Mouse (Mus musculus): Measurements from ENCODE around the gene Fcrl5. TPM values are rescaled to one million over a fixed set of nuclear protein-coding genes. Genes with fewer than 3 reads are reported as not detected.

Fcrl5 gene
- polyA plus RNA-seq, 1 experiment, result not detected

GRCm38 (mm10) chr3:87545554-87545953 lies 110.0 kb downstream of the Fcrl5 start:
- H3K27ac ChIP-seq (ENCODE audit: control insufficient read depth, insufficient read depth, low read depth, low read length, poor library complexity), result no peak overlapping the region
- no peak overlapping the region for H3K4me3 ChIP-seq (replicated peaks; ENCODE audit: control insufficient read depth, low read depth, low read length)
- no peaks in the 10 kb centered on the region for H3K4me1 ChIP-seq (ENCODE audit: control insufficient read depth, insufficient read depth, low read length)
- TF ChIP-seq CTCF (IDR thresholded peaks at IDR 0.05; ENCODE audit: control insufficient read depth, insufficient read depth, low read length) (no peak), POLR2A (IDR thresholded peaks at IDR 0.05; ENCODE audit: borderline replicate concordance, control insufficient read depth, low read depth, low read length) (no peak)
- WGBS, result 89% methylated on average over 3 of the region's 3 CpGs

GRCm38 (mm10) chr3:87546291-87546721 lies 110.7 kb downstream of the Fcrl5 start:
- no peak overlapping the region for H3K27ac ChIP-seq (ENCODE audit: control insufficient read depth, insufficient read depth, low read depth, low read length, poor library complexity)
- TF ChIP-seq CTCF (IDR thresholded peaks at IDR 0.05; ENCODE audit: control insufficient read depth, insufficient read depth, low read length) (no peak), POLR2A (IDR thresholded peaks at IDR 0.05; ENCODE audit: borderline replicate concordance, control insufficient read depth, low read depth, low read length) (no peak)
- H3K4me1 ChIP-seq (ENCODE audit: control insufficient read depth, insufficient read depth, low read length), result no peaks in the 10 kb centered on the region
- 81% methylated on average over 10 of the region's 10 CpGs for WGBS
- no peak overlapping the region for H3K4me3 ChIP-seq (replicated peaks; ENCODE audit: control insufficient read depth, low read depth, low read length)

- TF ChIP-seq POLR2A (IDR thresholded peaks at IDR 0.05; ENCODE audit: borderline replicate concordance, control insufficient read depth, low read depth, low read length) (no peak), CTCF (IDR thresholded peaks at IDR 0.05; ENCODE audit: control insufficient read depth, insufficient read depth, low read length) (no peak)
- 23% methylated on average over 14 of the region's 14 CpGs for WGBS
- no peak overlapping the region for H3K27ac ChIP-seq (ENCODE audit: control insufficient read depth, insufficient read depth, low read depth, low read length, poor library complexity)
- no peaks in the 10 kb centered on the region for H3K4me1 ChIP-seq (ENCODE audit: control insufficient read depth, insufficient read depth, low read length)
- H3K4me3 ChIP-seq (replicated peaks; ENCODE audit: control insufficient read depth, low read depth, low read length), result no peak overlapping the region
Measured at GRCm38 (mm10) chr3:87549908-87550307, 114.3 kb downstream of the Fcrl5 start.

Other genes starting within 250 kb of the Fcrl5 start
- not detected in 2 replicates for gene Fcrls, start 172.0 kb upstream of the Fcrl5 start, polyA plus RNA-seq (2011; ENCODE audit: insufficient read depth, insufficient read length, low replicate concordance, missing spikeins)
- gene Cd5l, start 77.9 kb upstream of the Fcrl5 start, polyA plus RNA-seq (2011; ENCODE audit: insufficient read depth, insufficient read length, low replicate concordance, missing spikeins), result 18.0 and 19.2 TPM in 2 replicates
- 7.1 and 14.9 TPM in 2 replicates for gene Fcrl1, start 59.4 kb upstream of the Fcrl5 start, polyA plus RNA-seq (2011; ENCODE audit: insufficient read depth, insufficient read length, low replicate concordance, missing spikeins)
- gene Etv3, start 89.6 kb downstream of the Fcrl5 start, polyA plus RNA-seq (2011; ENCODE audit: insufficient read depth, insufficient read length, low replicate concordance, missing spikeins), result 4.2 and 6.1 TPM in 2 replicates
- 3.4 and 4.5 TPM in 2 replicates for gene Arhgef11, start 181.8 kb downstream of the Fcrl5 start, polyA plus RNA-seq (2011; ENCODE audit: insufficient read depth, insufficient read length, low replicate concordance, missing spikeins)

Data from bone marrow, adult 2 months (tissue).